Mouse (Mus musculus) forebrain, embryonic 10.5 days (tissue): ENCODE results near the gene Dpep3. TPM values are rescaled to one million over a fixed set of nuclear protein-coding genes. Genes with fewer than 3 reads are reported as not detected.

Experiments
- microRNA-seq: library from miRNA; unstranded; fragments of <30 nt; microRNA quantifications from one replicate; pipeline ENCODE4, GENCODE M21; 2017
- polyA plus RNA-seq: library from polyadenylated mRNA; unstranded; fragments of >200 nt; fragmentation: Nextera tagmentation; extraction: Ambion mirVana; gene quantifications from 2 replicates; pipeline ENCODE4 v1.2.1, GENCODE M21; 2016

Gene Dpep3
- polyA plus RNA-seq, 1 experiment from 2014 or later, result not detected

Small RNAs within 50 kb of the gene (microRNA-seq; reads per million reads assigned to microRNA genes)
- gene Mir7074, result not detected

Other genes with a start within 250 kb of the Dpep3 start
- gene Gfod2, start 220.8 kb downstream of the Dpep3 start, polyA plus RNA-seq, result 32.7 and 38.3 TPM in 2 replicates
- 9.5 and 11.1 TPM in 2 replicates for gene Ranbp10, start 152.1 kb downstream of the Dpep3 start, polyA plus RNA-seq
- gene Tsnaxip1, start 151.7 kb downstream of the Dpep3 start, polyA plus RNA-seq, result 0.06 and 0.07 TPM in 2 replicates
- gene Cenpt, start 126.2 kb downstream of the Dpep3 start, polyA plus RNA-seq, result 49.5 and 57.9 TPM in 2 replicates
- gene Thap11, start 124.3 kb downstream of the Dpep3 start, polyA plus RNA-seq, result 80.2 and 81.3 TPM in 2 replicates
- 394 and 447 TPM in 2 replicates for gene Nutf2, start 118.8 kb downstream of the Dpep3 start, polyA plus RNA-seq
- gene Edc4, start 98.5 kb downstream of the Dpep3 start, polyA plus RNA-seq, result 73.7 and 75.2 TPM in 2 replicates
- 0.33 and 0.65 TPM in 2 replicates for gene Nrn1l, start 85.9 kb downstream of the Dpep3 start, polyA plus RNA-seq
- 29.6 and 29.9 TPM in 2 replicates for gene Pskh1, start 79.0 kb downstream of the Dpep3 start, polyA plus RNA-seq
- gene Ctrl, start 45.6 kb downstream of the Dpep3 start, polyA plus RNA-seq, result 1.5 and 2.1 TPM in 2 replicates
- 28.9 and 31.5 TPM in 2 replicates for gene Psmb10, start 41.0 kb downstream of the Dpep3 start, polyA plus RNA-seq
- gene Lcat, start 36.0 kb downstream of the Dpep3 start, polyA plus RNA-seq, result 0.76 and 1.4 TPM in 2 replicates
- gene Slc12a4, start 13.3 kb downstream of the Dpep3 start, polyA plus RNA-seq, result 14.9 and 17.8 TPM in 2 replicates
- 19.4 and 20.5 TPM in 2 replicates for gene Dus2, start 11.9 kb upstream of the Dpep3 start, polyA plus RNA-seq
- not detected in 2 replicates for gene Dpep2nb, start 26.5 kb upstream of the Dpep3 start, polyA plus RNA-seq
- gene Ddx28, start 32.5 kb upstream of the Dpep3 start, polyA plus RNA-seq, result 24.0 and 24.7 TPM in 2 replicates
- gene Nfatc3, start 79.4 kb upstream of the Dpep3 start, polyA plus RNA-seq, result 6.6 TPM in 2 replicates
- gene Esrp2, start 157.5 kb upstream of the Dpep3 start, polyA plus RNA-seq, result 2.0 and 2.6 TPM in 2 replicates
- 12.6 and 14.0 TPM in 2 replicates for gene Pla2g15, start 171.0 kb upstream of the Dpep3 start, polyA plus RNA-seq
- gene Slc7a6, start 189.4 kb upstream of the Dpep3 start, polyA plus RNA-seq, result 86.5 and 87.9 TPM in 2 replicates
- 36.5 and 37.2 TPM in 2 replicates for gene Slc7a6os, start 231.5 kb upstream of the Dpep3 start, polyA plus RNA-seq
- 88.6 and 89.1 TPM in 2 replicates for gene Prmt7, start 231.5 kb upstream of the Dpep3 start, polyA plus RNA-seq